Comparison of ENCODE assay signal across 8 mouse cellular contexts in the genomic region with DNA sequence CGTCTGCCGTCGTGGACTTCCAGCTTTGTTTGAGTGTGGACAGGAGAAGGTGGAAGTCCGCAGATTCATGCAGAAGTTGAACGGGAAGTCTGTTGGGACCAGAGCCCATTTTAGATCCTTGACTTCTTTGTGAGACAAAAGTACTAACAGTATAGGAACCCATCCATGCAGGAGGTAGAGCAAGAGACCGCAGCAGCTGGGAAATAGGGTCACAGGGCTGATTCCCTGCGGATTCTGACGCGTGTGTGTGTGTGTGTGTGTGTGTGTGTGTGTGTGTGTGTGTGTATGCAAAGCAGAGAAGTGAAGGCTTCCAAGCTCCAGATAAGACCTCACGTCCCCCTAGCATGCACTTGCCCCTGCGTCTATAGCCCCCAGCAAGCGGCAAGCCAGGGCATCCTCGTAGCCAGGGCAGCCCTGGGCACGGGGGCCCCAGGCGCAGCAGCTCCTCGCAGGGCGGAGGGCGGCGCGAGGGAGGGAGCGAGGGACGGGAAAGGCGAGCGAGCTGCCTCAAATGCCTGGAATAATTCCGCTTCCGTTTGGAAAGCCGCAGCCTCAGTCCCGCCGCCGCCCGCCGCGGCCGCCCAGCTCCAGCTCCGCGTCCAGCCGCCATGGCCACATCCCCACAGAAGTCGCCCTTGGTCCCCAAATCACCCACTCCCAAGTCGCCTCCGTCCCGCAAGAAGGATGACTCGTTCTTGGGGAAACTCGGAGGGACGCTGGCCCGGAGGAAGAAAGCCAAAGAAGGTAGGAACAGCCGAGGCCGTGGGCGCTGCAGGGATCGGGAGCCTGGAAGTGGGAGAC. TPM values are rescaled to one million over a fixed set of nuclear protein-coding genes. Genes with fewer than 3 reads are reported as not detected.
DNase-seq lines count a peak whose midpoint lies in the region; ATAC-seq and TF ChIP-seq lines count a peak whose summit lies in the region.
"Had no signal": no experiment of that assay in that cellular context is flagged by ENCODE, and none has a peak within 500 bp of the region (broad histone marks: within the 10 kb centered on the region; RNA-seq: fewer than 3 reads in every experiment).

A gene (plus strand): TSS at position 149 of the 801 bp plus-strand sequence.

- whole genome bisulfite sequencing in intestine, embryonic 15.5 days, result under 1% methylated on average over 45 of the region's 49 CpGs
- WGBS in midbrain, embryonic 12.5 days, result 2% methylated on average over 48 of the region's 49 CpGs
- WGBS in stomach, postnatal 0 days, result 1% methylated on average over 47 of the region's 49 CpGs

- H3K36me3 ChIP-seq in intestine, embryonic 15.5 days, result no peaks in the 10 kb centered on the region
- H3K36me3 ChIP-seq in midbrain, embryonic 12.5 days, result no peaks in the 10 kb centered on the region
- H3K36me3 ChIP-seq in stomach, postnatal 0 days (ENCODE audit: control insufficient read depth, insufficient read depth, low read length), result no peaks in the 10 kb centered on the region

- H3K27me3 ChIP-seq in intestine, embryonic 15.5 days (replicated peaks), result no peaks in the 10 kb centered on the region
- peaks cover 17% of the 10 kb centered on the region for H3K27me3 ChIP-seq in midbrain, embryonic 12.5 days
- no peaks in the 10 kb centered on the region for H3K27me3 ChIP-seq in stomach, postnatal 0 days (ENCODE audit: control insufficient read depth, insufficient read depth, low read length)

- TF ChIP-seq CTCF in stomach, postnatal 0 days (IDR thresholded peaks at IDR 0.05; ENCODE audit: low read depth), result no peak

- peak; percentile 27 for TF ChIP-seq EP300 in stomach, postnatal 0 days (optimal IDR thresholded peaks at IDR 0.05)

- peak within 1 kb of the TSS; percentile 87 for H3K4me2 ChIP-seq in intestine, embryonic 15.5 days (replicated peaks)
- H3K4me2 ChIP-seq in midbrain, embryonic 12.5 days (replicated peaks), result peak within 1 kb of the TSS; percentile 84
- H3K4me2 ChIP-seq in stomach, postnatal 0 days (replicated peaks; ENCODE audit: low read depth), result peak within 1 kb of the TSS; percentile 84

- ATAC-seq in intestine, embryonic 15.5 days, result peak; percentile 90
- peak; percentile 84 for ATAC-seq in midbrain, embryonic 12.5 days (ENCODE audit: low FRiP score, low read depth)
- ATAC-seq in stomach, postnatal 0 days (ENCODE audit: low FRiP score, low TSS enrichment), result peak; percentile 81

- peak; percentile 77 for DNase-seq in adrenal gland, postnatal 25 days
- peak; percentile 57 for DNase-seq in embryo, embryonic 11.5 days (ENCODE audit: low read depth, low spot score)
- peak; percentile 57 to 75 for DNase-seq in gastrocnemius, postnatal 36 days
- DNase-seq in left cerebral cortex, postnatal 36 days (ENCODE audit: low spot score in 2 of 2), result peak; percentile 55 to 57
- DNase-seq in stomach, postnatal 0 days (ENCODE audit: low spot score), result peak; percentile 78

- peak within 1 kb of the TSS; percentile 98 for H3K27ac ChIP-seq in intestine, embryonic 15.5 days
- peak within 1 kb of the TSS; percentile 81 for H3K27ac ChIP-seq in midbrain, embryonic 12.5 days (replicated peaks)
- H3K27ac ChIP-seq in stomach, postnatal 0 days (replicated peaks), result peak within 1 kb of the TSS; percentile 100
- H3K27ac ChIP-seq: macrophage had no signal

- H3K4me3 ChIP-seq in intestine, embryonic 15.5 days (replicated peaks), result peak within 1 kb of the TSS; percentile 76
- peak within 1 kb of the TSS; percentile 62 for H3K4me3 ChIP-seq in midbrain, embryonic 12.5 days
- peak within 1 kb of the TSS; percentile 80 for H3K4me3 ChIP-seq in stomach, postnatal 0 days (ENCODE audit: low read depth, low read length)

- H3K4me1 ChIP-seq in intestine, embryonic 15.5 days (replicated peaks), result peaks cover 10% of the 10 kb centered on the region; the same call in 1 of the 2 replicates
- H3K4me1 ChIP-seq in midbrain, embryonic 12.5 days, result peaks cover 18% of the 10 kb centered on the region
- peaks cover 7% of the 10 kb centered on the region; the same call in 1 of the 2 replicates for H3K4me1 ChIP-seq in stomach, postnatal 0 days (replicated peaks; ENCODE audit: control insufficient read depth, insufficient read depth)

- intact Hi-C loops in gastrocnemius, postnatal 36 days (cut with DNase I), result no loop called here
- intact Hi-C loops in left cerebral cortex, postnatal 36 days (cut with DNase I), result no loop called here

- peak within 1 kb of the TSS; percentile 89 for H3K9ac ChIP-seq in intestine, embryonic 15.5 days
- peak within 1 kb of the TSS; percentile 81 for H3K9ac ChIP-seq in midbrain, embryonic 12.5 days (replicated peaks)
- peak within 1 kb of the TSS; percentile 98 for H3K9ac ChIP-seq in stomach, postnatal 0 days (ENCODE audit: low read length)

- H3K9me3 ChIP-seq in intestine, embryonic 15.5 days, result no peaks in the 10 kb centered on the region
- no peaks in the 10 kb centered on the region for H3K9me3 ChIP-seq in midbrain, embryonic 12.5 days
- no peaks in the 10 kb centered on the region for H3K9me3 ChIP-seq in stomach, postnatal 0 days (ENCODE audit: control insufficient read depth, low read length)

RNA-seq across cellular contexts. Expression of the gene that starts here (rescaled TPM):
- 89.8 and 98.3 TPM in 2 replicates for total RNA-seq in adrenal gland, postnatal 25 days (2021)
- 10 to 100 TPM; 14.5 to 17.3 TPM for total RNA-seq in gastrocnemius, postnatal 36 days (2021)
- polyA plus RNA-seq in intestine, embryonic 15.5 days (2015; fragmentation: Nextera tagmentation; extraction: Ambion mirVana), result 79.8 and 90.0 TPM in 2 replicates
- 10 to 100 TPM; 49.1 to 60.9 TPM for total RNA-seq in left cerebral cortex, postnatal 36 days (2021)
- polyA plus RNA-seq in midbrain, embryonic 12.5 days (2016; fragmentation: Nextera tagmentation; extraction: Ambion mirVana), result 54.8 and 55.6 TPM in 2 replicates
- 69.5 and 72.3 TPM in 2 replicates for polyA plus RNA-seq in stomach, postnatal 0 days (2015; fragmentation: Nextera tagmentation; extraction: Ambion mirVana)

Comparison
In these comparisons a context has a peak if more than half of its experiments do, and no peak if none do; other contexts are left out.
1. Peak in every context shown above with its lines: DNase-seq, ATAC-seq, H3K4me3 ChIP-seq and H3K27ac ChIP-seq.